Mouse (Mus musculus) thymus, adult 2 months (tissue): ENCODE measurements around the gene Tbx18.

ENCODE experiments used
- CTCF ChIP-seq: fragments of 200-500 bp; IDR thresholded peaks from 2 replicates; pipeline ENCODE4 v1.5.1; 2012; ENCODE audit warnings: mild to moderate bottlenecking, control low read depth, low read length, moderate library complexity, borderline replicate concordance; ENCODE audit not compliant: control insufficient read depth, poor library complexity, insufficient read depth; ENCODE audit errors: extremely low read depth
- POLR2A ChIP-seq: fragments of 200-500 bp; IDR thresholded peaks from 2 replicates; pipeline ENCODE4 v1.6.1; 2012; ENCODE audit warnings: mild to moderate bottlenecking, low read length, control low read depth, moderate library complexity; ENCODE audit not compliant: control insufficient read depth, poor library complexity, insufficient read depth; ENCODE audit errors: extremely low read depth

GRCm38 (mm10) chr9:87735046-87735445 is 4.0 kb upstream of the Tbx18 start:
- TF ChIP-seq POLR2A, result no peak
- TF ChIP-seq CTCF, result no peak
